Mouse (Mus musculus) NIH3T3 (cell line): ENCODE results near the gene Itpr2.

Source experiments
- DNase-seq: peaks from one replicate; pipeline ENCODE4 v3.0.0-alpha.2; 2012; ENCODE audit warnings: low read depth

Itpr2 gene

DNA sequence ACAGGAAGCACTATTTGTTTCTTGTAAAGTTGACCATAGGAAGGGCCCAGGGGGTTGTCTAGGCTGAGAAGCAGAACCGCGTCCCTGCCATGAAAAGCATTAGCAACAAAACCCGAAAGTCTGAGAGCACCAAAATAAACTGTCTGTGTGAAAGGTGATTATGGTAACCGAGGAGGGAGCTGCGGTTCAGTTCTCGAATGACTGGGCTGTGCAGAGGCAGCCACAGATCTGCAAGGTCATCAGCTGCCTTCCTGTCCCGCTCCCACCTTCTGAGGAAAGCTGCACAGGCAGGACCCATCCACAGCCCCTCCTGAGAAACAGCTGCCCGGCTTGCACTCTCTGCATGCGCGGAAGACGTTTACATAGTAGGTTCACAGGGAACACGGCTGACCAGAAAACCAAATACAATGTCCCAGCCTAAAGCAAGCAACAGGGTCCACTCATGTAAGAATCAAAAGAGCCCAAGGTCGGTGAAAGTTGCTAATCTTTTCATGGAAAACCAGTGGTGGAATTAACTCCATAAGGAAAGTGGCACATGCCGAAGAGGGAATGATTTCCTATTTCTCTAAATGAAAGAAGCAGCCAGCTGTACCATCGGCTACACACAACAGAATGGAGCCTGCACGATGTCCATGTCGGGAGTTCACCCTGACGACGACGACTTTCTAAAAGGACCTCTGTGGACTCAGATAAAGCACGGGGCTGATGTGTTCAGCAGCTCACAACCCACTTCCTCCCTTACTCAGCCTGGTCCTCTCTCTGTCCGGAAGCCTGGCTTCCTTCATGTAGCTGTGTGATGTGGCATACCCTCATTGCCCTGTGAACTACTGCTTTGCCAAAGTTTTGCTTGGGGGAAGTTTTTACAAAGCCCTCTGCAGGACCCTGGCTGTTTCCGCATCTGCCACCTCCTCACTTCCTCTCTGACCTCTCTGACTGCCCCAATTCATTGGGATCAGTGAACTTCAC lies 280.4 kb downstream of the Itpr2 start:
- no peak for DNase-seq

DNA sequence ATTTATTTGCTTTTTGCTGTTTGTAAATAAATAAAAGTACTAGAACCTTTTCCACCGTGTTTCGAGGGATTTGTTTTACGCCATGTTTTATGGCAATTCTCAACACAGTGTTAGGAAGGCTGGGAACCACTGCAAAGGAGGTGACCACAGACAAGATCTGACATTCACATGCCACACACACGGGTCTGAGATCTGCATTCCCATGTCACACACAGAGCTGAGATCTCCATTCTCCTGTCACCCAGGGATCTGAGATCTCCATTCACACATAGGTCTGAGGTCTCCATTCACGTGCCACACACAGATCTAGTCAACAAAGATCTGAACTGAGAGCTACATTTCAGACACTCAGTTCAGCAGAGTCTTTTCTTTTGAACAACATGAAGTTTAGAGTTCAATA lies 282.0 kb downstream of the Itpr2 start:
- no peak for DNase-seq

DNA sequence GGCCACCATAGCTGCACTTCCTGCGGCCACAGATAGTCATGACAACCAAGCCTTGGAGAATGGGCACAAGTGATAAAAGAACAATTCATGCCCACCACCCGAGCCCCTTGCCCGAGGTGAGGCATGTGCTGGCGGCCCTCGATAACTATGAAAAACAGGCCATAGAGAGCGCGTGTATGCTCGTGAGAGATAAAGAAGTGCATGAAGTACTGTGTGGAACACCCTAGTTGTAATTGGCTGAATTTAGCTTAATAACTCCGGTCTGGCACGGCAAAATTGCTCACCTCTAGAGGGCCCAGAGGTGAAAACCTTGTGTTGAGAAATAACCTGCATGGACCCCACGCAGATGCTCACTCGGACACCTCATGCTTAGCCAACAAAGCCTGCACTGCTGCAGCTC lies 282.5 kb downstream of the Itpr2 start:
- no peak for DNase-seq

DNA sequence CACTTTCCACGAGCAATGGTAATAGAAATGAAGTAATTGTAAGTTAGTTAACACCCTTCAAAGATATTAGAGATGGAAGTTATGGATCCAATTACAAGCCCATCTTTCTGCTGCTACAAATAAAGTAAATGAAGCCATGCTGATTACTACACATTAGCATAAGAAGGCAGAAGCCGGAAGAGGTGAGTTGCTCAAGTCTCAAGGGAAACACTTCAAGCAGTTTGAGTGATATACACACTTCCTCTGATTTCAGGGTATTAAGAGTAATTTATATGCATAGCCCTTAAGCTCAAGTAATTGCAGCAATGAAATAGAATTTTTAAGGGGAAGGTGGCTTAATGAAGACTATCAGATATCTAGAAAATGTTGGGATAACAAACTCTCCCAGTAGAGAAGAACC lies 286.7 kb downstream of the Itpr2 start:
- DNase-seq: no peak

DNA sequence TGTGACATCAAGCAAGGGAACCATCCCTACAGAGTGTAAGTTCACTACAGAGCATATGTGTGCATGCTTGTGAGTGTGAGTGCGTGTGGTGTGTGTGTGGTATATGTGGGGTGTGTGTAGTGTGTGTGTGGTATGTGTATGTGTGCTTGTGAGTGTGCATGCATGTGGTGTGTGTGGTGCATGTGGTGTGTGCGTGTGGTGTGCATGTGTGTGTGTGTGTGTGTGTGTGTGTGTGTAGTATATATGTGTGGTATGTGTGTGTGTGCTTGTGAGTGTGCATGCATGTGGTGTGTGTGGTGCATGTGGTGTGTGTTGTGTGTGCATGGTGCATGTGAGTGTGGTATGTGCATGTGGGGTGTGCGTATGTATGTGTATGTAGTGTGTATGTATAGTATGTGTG lies 289.7 kb downstream of the Itpr2 start:
- no peak for DNase-seq

DNA sequence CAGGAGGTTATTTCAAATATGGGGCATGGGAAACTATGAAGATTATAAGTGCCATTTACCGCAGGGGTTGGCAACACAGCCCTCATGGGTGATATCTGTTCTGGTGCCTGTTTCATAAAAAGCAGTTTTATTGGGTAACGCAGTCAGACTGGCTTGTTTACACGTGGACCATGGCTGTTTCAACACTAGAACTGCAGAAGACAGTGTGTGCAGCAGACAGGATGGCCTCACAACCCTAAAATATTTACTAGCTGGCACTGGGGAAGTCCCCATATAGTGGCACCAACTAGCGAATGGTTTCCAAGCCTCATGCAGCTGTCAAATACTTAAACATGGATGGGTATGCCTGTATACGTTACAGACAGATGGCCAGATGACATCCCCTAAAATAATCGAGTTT lies 290.8 kb downstream of the Itpr2 start:
- DNase-seq: no peak

DNA sequence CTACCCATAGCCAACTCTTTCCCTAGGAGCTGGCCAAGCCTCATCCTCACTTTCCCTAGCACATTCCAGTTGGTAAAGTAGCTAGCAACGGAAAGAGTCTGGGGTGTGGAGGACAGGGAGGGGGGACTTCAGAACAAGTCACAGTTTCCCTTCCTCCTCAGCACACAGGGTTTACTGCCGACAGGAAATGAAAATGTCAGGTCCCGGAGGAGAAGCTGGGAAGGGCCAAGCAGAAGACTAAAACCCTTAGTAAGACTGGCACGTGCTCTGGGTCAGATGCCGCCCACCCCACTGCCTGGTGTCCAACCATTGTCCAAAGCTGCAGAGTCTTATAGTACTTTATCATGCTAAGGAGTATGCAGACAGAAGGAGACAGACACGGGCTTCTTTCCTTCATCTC lies 293.0 kb downstream of the Itpr2 start:
- no peak for DNase-seq

DNA sequence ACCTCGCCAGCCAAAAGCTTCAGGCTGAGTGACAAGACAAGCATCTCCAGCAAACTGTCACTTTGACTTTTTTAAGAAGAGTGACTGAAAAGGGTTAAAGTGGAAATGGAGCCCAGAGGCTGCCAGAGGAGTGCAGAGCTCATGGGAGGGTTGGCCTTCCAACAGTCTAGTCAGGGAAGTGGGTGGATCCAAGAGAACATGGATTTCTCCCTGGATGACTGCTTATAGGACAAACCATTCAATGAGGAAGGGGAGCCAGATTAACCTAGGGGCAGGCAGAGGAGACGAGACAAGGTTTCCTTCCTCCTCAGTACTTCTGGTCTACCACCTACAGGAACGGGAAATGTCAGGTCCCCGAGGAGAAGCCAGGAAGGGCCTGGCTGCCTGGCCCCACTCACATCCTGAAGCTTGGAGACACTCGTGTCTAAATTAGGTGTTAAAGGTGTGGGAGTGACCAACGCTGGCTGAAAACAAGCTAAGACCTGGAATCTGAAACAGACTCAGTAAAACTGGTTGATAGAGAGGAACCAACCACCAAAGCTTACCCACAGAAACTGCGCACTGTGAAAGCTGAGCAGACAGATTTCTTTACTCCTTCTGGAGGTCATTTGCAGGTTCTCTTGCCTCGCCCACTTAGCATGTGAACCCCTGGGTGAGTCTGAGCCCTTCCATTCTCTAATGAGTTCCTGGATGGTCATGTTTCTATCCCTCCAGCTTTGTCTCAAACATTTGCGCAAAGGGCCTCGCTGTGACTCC lies 294.6 kb downstream of the Itpr2 start:
- DNase-seq: no peak

DNA sequence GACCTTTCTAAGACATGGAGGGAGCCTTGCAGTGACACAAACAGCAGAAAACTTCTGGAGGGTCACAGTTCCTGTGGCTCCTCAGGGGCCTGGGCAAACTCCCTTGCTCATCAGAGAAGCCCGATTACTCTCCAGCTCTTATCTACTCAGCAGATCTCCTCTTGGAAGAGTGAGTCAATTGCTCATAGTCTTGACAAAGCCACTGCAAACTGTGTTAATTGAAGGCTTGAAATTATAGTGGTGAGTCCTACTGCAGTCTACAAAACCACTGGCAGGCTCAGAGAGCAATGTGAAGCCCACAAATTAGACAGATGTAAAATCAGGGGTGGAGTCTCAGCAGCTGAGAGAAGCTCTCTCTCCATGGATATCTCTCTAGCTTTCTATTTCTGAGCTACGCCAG lies 296.9 kb downstream of the Itpr2 start:
- no peak for DNase-seq

DNA sequence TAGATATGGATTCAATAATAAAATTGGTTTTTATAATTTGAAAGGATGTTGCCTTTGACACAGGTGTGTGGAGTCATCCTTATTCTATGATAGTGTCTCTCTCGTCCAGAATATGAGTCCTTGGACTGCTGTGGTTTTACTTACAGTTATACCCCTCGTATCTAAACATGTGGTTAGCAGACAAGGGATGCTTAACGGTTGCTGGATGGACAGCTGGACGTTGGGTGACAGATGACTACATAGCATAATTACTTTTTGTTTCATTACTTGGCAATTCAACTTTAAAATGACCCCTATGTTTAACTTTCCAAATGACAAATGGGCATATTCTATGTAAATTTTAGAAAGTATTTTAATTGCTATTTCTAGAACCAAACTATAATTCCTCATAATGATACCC lies 297.6 kb downstream of the Itpr2 start:
- DNase-seq: no peak

DNA sequence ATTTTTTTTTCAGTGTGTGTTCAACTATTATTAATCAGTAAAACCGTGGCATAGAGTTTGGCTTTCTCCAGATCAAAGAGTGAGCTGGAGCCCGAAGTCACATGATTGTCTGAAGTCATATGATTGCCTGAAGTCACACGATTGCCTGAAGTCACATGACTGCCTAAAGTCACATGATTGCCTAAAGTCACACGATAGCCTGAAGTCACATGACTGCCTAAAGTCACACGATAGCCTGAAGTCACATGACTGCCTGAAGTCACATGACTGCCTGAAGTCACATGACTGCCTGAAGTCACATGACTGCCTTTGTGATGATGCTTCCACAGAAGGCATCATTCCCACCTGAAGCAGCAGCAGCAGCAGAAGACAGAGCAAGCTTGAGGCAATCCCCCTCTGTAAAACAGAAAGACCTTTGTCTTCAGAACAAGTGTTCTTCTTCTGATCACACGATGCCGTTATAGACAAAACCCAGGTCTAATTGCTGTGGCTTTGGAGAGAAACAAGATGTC lies 304.1 kb downstream of the Itpr2 start:
- no peak for DNase-seq

DNA sequence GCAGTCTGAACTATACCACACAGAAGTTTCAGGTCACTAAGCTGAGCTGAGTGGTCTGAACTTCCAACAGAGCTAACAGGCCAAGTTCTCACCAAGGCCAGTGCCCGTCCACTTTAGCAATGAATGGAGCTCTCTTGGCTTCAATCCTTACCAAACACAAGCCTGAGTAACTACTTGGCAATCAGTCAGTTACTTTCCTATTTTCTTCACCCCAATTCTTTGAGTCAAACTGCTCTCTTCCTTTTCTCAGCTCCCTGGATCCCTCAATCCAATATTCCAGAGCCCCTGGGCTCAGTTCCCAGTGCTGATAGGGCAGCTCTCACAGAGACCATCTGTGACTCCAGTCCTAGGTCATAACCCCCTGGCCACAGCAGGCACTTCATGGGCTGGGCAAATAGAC lies 305.3 kb downstream of the Itpr2 start:
- peak; percentile 22 for DNase-seq

DNA sequence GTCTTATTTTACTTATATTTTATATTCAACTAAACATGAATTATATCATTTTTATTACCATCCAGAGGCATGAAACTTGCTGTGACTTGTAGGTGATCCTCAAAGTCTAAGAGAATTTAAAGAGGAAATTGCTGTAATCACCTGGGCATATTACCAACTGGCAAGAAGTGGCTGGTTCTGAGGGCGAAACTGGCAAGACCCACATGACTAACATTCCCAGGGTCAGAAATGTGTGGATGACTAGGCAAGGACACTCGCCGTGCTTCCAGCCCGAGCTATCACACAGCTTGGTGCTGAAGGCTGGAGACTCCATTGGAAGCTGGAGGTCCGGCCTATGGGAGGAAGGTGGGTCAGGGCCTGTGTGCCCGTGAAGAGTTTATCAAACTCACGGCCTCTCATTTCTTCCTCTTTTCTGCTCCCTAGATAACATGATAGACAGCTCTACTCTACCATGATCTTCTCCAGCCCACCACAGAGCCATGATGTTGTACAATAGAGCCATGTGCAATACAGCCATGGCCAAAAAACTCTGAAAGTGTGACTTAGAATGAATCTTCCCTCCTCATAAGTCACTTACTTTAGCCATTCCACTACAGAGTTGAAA lies 306.1 kb downstream of the Itpr2 start:
- DNase-seq: peak; percentile 11

DNA sequence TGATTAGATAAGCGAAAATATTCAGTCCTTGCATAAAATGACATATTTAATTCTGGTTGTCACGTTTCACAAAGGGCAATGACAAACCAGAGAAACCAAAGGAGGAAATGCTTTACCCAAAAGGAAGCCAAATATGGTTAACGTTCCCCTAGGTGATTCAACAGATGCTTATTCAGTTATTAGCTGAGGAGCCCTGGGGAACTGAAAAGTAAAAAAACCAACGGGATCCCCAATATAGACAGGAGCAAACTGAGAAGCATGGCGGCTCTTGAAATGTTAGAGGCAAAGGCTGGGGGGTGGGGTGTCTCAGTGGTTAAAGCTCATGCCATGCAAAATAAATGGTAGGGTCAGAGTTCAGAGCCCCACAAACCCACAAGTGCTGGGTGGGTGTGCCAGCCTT lies 310.1 kb downstream of the Itpr2 start:
- DNase-seq: no peak

DNA sequence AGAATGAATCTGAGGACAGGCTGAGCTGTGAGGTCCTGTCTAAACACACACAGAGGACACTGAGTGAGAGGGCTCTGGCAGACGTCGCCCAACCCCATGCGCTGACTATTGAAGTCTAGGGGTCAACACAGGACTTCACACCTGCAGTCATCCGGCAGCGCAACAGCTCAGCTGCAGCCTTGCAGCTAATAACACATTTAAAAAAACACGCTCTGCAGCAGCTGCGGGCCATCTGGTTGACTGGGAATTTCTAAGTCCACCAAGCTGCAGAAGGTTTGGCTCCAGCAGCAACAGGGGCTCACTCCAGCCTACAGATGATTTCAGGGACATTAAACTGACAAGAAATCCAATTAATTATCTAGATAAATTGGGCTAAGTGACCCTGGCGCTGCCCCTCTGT lies 312.0 kb downstream of the Itpr2 start:
- no peak for DNase-seq

DNA sequence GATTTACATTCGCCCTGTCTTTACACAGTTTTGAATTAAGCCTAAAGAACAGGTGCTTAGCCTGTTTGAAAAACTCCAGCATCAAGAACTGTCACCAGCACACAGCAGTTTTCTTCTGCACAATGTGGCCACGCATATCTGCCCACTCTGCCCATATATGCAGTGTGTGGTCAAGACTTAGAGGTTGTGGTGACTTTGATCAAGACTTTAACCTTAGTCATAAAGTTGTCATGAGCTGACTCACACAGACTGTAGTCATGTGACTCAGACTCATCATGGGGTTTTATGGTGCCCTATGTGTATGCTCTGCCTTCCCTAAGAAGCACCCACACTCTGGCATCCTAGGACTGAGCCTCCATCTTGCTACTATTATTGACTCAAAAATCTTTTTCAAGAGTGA lies 316.5 kb downstream of the Itpr2 start:
- peak; percentile 52 for DNase-seq

DNA sequence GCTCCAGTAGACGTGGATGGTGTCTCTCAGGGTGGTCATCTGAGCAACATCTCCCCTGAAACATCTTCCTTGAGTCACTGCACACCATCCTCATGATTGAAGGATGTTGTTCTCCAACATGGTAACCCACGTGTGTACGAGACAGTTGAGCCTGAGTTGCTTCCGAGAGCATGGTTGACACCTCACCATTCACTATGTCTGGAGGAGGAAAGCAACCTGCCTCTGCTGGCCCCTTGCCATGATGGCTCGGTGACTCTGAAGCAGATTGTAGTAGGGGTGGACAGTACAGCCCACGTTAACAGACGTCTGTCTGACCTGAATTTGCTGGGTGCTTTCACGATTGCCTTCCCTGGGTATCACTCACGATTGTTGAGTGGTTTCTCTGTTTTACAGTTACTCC lies 317.3 kb downstream of the Itpr2 start:
- DNase-seq: no peak

DNA sequence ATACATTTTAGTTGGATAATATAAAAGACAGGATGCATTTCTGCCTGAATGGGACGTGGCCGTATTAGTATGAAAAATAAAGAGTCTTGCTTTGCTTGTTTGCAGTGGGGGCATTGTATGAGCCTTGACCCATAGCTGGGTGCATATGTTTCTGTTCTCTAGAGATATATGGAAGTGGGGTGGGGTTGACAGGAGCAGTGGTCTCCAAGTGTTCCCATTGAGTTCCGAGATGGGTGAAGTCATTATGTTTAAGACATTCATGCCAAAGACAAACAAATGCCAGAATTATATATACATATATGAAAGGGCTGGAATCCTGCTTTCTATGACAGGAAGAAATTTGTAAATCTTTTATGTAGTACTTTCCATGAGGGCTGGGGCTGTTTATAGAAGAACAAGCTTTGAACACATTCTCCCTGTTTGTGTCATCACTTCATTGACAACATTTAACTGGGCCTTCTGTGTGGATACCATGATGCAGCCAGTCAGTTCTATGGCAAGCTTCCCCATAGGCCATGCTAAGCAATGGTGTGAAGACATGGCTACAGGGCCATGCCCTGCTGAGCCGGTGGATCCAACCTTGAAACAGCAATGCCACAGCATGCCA lies 327.3 kb downstream of the Itpr2 start:
- no peak for DNase-seq

DNA sequence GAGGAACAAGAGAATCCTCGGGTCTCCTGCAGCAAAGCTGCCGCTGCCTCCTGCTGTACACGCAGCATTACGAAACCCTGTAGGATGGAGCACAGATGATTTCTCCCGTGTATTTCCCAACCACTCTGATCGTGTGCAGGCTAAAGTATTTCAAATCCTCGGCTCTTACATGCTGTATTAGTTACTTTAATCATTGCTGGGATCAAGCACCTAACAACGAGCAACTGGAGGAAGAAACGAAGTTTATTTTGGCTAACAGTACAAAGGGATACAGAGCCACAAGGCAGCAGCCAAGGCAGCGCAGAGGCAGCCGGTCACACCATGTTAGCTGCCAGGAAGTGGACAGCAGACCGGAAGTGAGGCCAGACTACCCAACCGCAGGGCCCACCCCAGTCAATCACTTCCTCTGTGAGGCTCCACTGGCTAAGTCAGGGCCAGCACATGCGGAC lies 331.4 kb downstream of the Itpr2 start:
- DNase-seq: peak; percentile 34

DNA sequence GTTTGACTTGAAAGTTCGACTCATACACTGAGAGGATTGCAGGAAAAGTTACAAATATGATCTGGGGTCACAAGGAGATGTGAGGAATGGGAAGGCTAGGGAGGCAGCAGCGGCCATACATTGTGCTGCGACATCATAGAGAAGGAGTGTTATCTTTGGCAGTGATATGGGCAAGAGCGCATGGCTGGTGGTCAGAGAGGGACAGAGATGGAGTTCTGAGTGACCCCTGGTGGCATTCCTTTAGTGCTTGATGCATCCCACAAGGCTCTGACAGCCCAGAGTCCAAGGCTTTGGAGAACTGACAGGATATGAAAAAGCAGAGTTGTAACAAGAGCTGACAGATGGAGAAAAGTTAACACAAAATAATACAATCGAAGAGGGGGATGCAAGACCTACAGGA lies 334.8 kb downstream of the Itpr2 start:
- DNase-seq: no peak

DNA sequence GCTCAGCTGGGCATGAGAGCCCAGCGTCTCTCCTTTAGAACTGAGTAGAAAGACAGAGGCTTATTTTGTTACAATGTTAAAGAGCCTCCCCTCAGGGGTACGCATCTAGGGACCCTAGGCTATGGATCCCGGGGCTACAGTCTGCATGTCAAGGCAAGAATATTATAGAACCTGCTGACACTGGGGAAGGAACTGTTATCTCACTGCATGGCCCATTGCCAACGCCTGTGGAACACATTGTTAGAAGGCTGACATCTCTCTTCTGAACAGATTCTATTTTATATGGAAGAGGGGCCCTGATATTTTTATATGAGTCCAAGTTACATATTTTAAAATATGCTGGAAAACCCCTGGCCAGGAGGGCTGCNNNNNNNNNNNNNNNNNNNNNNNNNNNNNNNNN lies 342.4 kb downstream of the Itpr2 start:
- DNase-seq: no peak

DNA sequence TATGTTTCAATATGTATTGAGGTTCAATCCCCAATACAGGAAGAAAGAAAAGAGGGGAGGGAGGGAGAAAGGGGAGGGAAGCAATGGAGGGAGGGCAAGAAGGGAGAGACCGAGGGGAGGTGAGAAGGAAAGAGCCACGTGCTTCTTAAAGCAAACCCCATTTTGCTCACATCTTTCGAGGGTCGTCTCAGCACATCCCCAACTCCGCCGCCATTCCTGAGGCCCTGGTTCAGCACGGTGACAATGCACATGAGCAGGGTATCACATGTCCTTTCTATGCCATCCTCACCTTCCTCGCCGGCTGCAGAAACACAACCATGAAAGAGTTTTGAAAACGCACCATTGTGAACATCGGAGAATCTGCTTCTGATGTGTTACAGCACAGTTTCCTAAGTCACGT lies 343.3 kb downstream of the Itpr2 start:
- no peak for DNase-seq
